Mouse (Mus musculus) brown adipose tissue, adult 24 weeks (tissue): ENCODE results near the gene Nlk. TPM values are rescaled to one million over a fixed set of nuclear protein-coding genes. Genes with fewer than 3 reads are reported as not detected.

Source experiments
- H3K27ac ChIP-seq: fragments of 200-500 bp; replicated peaks from 2 replicates; pipeline ENCODE4 v1.5.1; 2012; ENCODE audit warnings: low read depth, mild to moderate bottlenecking, low read length
- H3K4me1 ChIP-seq: fragments of 200-500 bp; 2 replicates; pipeline ENCODE4 v1.6.1; 2012; ENCODE audit warnings: low read length, mixed read lengths; ENCODE audit not compliant: control insufficient read depth, insufficient read depth, insufficient read length
- H3K4me3 ChIP-seq: fragments of 200-500 bp; 2 replicates; pipeline ENCODE4 v1.5.1; 2012; ENCODE audit warnings: low read depth, mild to moderate bottlenecking, low read length, moderate library complexity; ENCODE audit not compliant: insufficient read depth
- polyA plus RNA-seq: library from polyadenylated mRNA; stranded (reverse); fragments of >200 nt; gene quantifications from 2 replicates; pipeline ENCODE4 v1.2.4, GENCODE M21; 2012; ENCODE audit not compliant: missing spikeins, insufficient read depth, insufficient read length

Gene Nlk
- polyA plus RNA-seq, 1 experiment: 20.5 TPM

GRCm38 (mm10) chr11:78556070-78556469, 141.1 kb downstream of the Nlk start:
- H3K4me3 ChIP-seq: no peak overlapping the region
- no peak overlapping the region for H3K27ac ChIP-seq
- no peaks in the 10 kb centered on the region for H3K4me1 ChIP-seq

DNA sequence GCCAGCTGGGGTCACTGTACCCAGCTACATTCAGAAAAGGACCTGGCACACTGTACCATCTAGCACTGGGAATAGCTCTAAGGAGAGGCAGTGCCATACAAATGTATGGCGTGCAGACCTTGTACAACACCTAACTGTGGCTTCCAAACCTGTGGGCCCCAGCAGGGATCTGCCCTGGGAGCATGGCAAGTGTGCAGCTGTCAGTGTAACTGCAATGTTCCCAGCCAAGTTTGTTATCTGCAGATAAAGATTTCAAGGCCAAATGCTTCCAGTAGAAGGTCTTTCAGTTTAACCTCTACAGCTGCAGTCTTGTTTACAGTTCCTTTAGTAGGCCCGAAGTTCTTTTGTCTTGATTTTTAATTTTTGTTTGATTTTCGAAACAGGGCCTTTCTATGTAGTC, 141.6 kb downstream of the Nlk start:
- Histone ChIP-seq H3K4me1 (no peaks in the 10 kb centered on the region), H3K4me3 (no peak overlapping the region), H3K27ac (no peak overlapping the region)

GRCm38 (mm10) chr11:78551059-78551398, 146.1 kb downstream of the Nlk start:
- Histone ChIP-seq H3K27ac (no peak overlapping the region), H3K4me3 (peak overlapping the region; percentile 52), H3K4me1 (no peaks in the 10 kb centered on the region; the same call in 1 of the 2 replicates)

DNA sequence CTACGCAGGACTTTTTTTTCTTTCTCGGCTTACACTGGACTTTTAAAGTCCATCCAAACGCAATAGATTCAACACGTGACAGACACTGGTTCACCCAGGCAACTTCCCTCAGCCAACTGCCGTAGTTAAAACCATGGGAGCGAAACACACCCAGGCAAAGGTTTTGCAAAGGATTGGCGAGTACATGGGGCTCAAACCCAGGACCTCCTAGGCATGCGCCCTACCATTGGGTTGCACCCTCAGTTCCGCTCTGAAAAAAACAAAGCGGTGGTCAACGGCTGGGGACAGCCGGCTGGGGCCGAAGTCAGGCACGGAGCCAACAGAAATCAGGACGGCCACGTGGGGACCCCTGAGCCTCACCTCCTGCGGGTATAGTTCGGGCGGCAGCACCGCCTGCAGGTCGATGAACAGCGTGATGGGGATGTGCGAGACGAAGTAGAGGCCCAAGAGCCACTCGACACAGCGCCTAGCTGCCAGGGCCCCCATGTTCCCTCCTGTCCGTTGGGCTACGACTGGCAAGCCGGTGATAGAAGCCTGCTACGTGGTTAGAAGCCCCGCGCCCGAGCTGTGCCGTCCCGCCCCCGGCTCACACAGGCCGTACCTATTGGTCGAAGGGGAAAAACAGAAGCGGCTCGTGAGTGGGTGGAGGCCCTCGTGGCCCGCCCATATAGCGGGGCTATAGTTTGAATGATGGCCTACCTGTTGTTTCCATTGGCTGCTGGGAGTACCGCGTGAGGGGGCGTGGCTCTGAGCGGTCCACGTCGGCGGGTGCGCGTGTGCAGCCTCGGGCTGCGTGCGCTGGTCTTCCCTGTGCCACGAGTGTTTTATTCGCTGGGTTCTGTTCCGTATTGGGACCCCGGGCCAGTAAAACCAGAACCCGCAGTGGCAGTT, 146.8 kb downstream of the Nlk start, which contains the start of gene Tmem97:
TSS of gene Tmem97 (minus strand) at position 610 of the 891 bp plus-strand sequence.
- Histone ChIP-seq H3K4me1 (no peaks in the 10 kb centered on the region; the same call in 1 of the 2 replicates), H3K27ac (no peak within 1 kb of the TSS), H3K4me3 (peak within 1 kb of the TSS; percentile 69)

DNA sequence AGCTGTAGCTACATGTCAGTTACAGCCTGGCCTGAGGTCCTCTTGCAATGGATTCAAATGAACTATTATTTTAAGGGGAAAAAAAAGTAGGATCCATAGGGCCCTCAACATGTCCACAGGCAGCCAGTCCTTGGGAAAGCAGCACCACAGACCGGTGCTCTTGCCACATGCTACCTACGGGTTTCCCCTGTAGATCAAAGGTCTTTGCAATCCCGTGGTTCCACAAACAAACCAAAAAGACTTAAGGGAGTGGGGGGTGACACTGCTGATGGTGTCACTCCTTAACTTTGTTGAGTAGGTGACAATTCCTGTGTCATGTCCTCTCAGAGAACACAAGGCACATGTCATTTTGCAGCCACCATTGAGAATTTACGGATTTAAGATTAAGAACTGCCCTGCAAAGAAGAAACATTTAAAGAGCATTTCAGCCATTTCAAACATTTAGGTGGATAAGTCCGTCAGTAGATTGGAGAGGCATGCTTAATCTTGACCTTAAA, 147.6 kb downstream of the Nlk start:
- no peak overlapping the region for H3K27ac ChIP-seq
- no peaks in the 10 kb centered on the region; the same call in 1 of the 2 replicates for H3K4me1 ChIP-seq
- peak overlapping the region; percentile 69 for H3K4me3 ChIP-seq

DNA sequence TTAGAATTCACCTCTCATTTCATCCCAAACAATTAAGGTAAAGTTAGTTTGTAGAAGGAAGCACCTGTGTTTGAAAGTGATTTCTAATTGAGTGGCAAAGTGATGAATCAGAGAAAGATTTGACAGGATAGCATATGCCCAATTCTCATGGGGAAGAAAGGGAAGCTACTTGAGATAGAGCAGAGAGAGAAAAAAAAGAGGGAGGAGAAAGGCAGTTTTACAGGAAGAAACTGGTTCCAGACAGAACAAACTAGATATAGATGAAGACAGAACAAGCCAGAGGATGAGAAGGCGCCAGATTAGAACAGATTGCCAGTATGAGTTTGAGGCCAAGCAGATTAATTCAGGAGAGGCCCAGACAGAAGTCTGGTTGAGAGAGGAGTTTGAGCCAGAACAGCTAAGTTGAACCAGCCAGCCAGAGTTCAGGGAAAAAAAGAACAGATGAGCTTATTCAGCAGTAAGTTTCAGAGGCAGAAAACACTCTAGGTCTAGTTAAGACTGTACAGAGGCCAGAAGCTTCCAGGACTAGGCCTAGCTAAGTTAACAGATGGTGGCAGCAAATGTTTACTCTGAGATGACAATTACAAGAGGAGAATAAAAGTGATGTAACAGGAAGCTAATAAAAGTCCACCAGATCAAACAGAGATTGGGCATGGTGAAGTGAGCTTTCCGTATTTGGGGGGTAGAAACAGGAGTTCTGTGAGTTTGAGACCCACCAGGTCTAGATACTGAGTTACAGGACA, 149.3 kb downstream of the Nlk start:
- no peak overlapping the region for H3K27ac ChIP-seq
- H3K4me3 ChIP-seq: no peak overlapping the region
- H3K4me1 ChIP-seq: no peaks in the 10 kb centered on the region; the same call in 1 of the 2 replicates

- Histone ChIP-seq H3K27ac (no peak overlapping the region), H3K4me3 (no peak overlapping the region), H3K4me1 (no peaks in the 10 kb centered on the region; the same call in 1 of the 2 replicates)
Measured at GRCm38 (mm10) chr11:78545181-78545580, 152.0 kb downstream of the Nlk start.

DNA sequence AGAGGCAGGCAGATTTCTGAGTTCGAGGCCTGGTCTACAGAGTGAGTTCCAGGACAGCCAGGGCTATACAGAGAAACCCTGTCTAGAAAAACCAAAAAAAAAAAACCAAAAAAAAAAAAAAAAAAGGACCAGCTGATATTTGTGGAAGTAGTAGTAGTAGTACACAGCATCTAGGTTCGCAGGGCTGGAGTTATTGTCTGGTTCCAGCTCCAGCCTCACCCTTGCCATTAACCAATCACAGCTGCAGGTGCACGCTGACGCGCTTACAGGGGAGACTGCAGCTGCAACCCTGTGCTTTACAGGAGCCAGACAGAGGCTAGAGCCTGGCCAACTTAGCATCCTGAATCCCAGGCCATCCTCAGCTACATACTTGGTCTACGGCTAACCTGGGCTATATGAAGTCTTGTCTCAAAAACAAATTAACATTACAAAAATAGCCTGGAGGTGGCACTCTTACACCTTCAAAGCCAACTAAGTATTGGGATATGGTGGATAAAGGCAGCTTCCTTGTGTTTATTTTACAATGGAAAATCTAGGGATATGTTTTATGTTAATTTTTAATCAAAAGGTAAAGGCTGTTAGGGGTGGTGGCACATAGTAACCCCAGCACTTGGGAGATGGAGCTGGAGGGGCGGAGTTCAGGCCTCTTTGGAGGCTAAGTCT, 152.6 kb downstream of the Nlk start:
- Histone ChIP-seq H3K4me1 (no peaks in the 10 kb centered on the region; the same call in 1 of the 2 replicates), H3K27ac (no peak overlapping the region), H3K4me3 (no peak overlapping the region)

- H3K4me3 ChIP-seq: no peak overlapping the region
- no peak overlapping the region for H3K27ac ChIP-seq
- peaks cover 3% of the 10 kb centered on the region; the same call in 1 of the 2 replicates for H3K4me1 ChIP-seq
Measured at GRCm38 (mm10) chr11:78540358-78540757, 156.8 kb downstream of the Nlk start.

DNA sequence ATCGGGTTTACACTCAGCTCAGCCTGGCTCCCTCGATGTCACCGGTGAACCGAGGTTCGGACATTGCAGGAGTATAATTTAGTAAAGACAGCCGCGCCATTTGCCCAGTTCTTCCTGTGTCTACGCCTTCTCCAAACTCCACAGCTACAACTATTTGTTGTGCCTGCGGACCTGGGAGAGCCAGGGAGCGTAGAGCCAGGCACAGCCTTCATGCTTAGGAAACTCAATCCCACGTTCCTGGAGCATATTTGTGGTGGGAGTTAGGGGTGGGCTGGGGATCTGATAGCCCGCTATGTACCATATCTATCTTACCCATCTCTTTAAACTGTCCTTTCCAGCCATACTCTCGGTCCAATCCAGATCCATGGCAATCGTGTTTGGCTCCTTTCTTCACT, 160.5 kb downstream of the Nlk start:
- Histone ChIP-seq H3K27ac (peak overlapping the region; percentile 72), H3K4me3 (peak overlapping the region; percentile 81), H3K4me1 (peaks cover 9% of the 10 kb centered on the region; the same call in 1 of the 2 replicates)

DNA sequence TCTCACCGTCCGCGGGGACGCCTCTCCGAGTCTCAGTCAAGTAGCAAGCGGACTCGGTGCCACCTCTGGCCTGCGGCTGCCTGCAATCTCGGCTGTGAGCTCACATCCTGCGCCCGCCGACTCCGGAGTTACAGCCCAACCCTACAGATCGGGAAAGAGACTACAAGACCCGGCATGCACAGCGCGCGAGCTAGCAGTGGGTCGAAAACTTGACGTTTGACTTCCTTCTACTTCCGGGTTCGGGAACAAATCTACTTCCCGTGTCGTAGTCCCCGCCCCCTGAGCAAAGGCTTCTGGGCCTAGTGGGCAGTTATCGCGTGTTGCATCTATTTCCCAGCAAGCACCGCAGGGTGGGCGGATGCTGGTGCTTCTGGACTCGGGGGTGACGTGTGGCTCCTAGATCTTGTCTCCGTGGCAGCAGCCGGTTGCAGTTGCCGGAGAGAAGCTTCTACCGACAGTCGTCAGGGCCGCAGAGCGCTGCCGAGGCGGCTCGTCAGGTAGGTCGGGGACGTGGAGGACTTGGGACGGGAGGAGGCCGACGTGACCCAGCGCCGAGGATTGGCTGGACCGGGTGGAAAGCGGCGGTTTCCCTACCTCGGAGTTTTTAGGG, 161.0 kb downstream of the Nlk start, which contains the start of the genes Tnfaip1 and Ift20:
TSS of gene Tnfaip1 (minus strand) at position 253 of the 610 bp plus-strand sequence.
TSS of gene Ift20 (plus strand) at position 282 of the 610 bp plus-strand sequence.
- Histone ChIP-seq H3K4me3 (peak within 1 kb of the TSS; percentile 89), H3K27ac (peak within 1 kb of the TSS; percentile 96), H3K4me1 (peaks cover 9% of the 10 kb centered on the region; the same call in 1 of the 2 replicates)

GRCm38 (mm10) chr11:78535376-78536079, 161.6 kb downstream of the Nlk start:
- H3K27ac ChIP-seq: peak overlapping the region; percentile 96
- H3K4me3 ChIP-seq: peak overlapping the region; percentile 89
- H3K4me1 ChIP-seq: peaks cover 9% of the 10 kb centered on the region; the same call in 1 of the 2 replicates

DNA sequence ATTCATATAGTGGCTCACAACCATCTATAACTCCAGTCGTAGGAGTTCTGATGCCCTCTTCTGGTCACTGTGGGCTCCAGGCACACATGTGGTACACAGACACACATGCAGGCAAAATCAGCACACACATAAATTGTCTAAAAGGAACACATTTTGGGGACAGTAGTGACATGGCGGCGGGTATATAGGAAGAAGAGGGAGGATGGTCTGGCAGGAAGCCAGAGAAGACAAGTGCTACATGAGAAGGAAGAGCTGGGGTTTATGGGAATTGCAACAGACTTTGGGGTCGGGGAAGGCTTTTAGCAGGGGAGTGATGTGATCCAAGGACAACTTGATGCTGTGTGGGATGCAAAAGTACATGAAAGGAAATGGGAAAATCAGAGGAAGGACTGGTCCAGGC, 162.7 kb downstream of the Nlk start:
- H3K27ac ChIP-seq: peak overlapping the region; percentile 96
- peaks cover 14% of the 10 kb centered on the region for H3K4me1 ChIP-seq
- peak overlapping the region; percentile 89 for H3K4me3 ChIP-seq

GRCm38 (mm10) chr11:78531515-78531914, 165.7 kb downstream of the Nlk start:
- peaks cover 12% of the 10 kb centered on the region for H3K4me1 ChIP-seq
- H3K4me3 ChIP-seq: peak overlapping the region; percentile 10
- H3K27ac ChIP-seq: peak overlapping the region; percentile 84
